Mouse (Mus musculus): Measurements from ENCODE around the gene Polr3e. TPM values are rescaled to one million over a fixed set of nuclear protein-coding genes. Genes with fewer than 3 reads are reported as not detected.

Polr3e gene
- polyA plus RNA-seq, 1 experiment from 2014 or later, result 41.9 TPM

DNA sequence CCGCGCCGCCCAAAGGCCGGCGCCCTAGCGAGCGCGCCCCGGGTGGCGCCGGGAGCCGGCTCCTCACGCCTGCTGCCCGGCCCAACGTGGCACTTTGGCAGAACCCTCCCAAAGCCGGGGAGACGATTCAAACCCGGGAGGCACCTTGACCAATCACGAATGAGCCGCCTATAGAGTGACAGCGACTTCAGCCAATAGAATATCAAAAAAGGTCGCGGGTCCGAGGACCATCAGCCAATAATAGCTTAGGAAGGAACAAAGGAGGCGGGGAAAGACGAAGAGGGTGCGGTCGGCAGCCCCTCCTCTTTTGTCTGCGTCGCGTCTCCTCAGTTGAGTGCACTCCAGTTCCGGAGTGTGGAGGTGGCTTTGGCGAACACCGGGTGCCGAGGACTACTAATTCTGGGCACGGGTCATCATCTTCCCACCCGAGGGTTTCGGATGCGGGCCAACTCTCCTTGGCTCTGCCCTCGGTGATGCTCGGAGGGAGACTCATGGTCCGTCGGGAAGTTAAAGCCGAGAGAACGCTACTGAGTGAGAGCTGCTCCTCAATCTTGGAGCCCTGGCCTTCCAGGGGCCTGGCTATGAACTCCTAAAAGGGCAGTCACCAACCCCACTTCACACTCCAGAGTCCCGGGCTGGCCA is 64.8 kb downstream of the Polr3e start, which contains the start of the genes Cdr2 and Mfsd13b:
Cdr2 (minus strand) TSS at position 113 of the 642 bp plus-strand sequence.
Mfsd13b (plus strand) TSS at position 310 of the 642 bp plus-strand sequence.
- Histone ChIP-seq H3K36me3 (no peaks in the 10 kb centered on the region), H3K4me3 (peak within 1 kb of the TSS; percentile 96), H3K4me1 (peaks cover 28% of the 10 kb centered on the region), H3K4me2 (replicated peaks) (peak within 1 kb of the TSS; percentile 87), H3K27ac (peak within 1 kb of the TSS; percentile 70), H3K27me3 (no peaks in the 10 kb centered on the region), H3K9ac (peak within 1 kb of the TSS; percentile 88), H3K9me3 (no peaks in the 10 kb centered on the region)
- peak; percentile 97 for ATAC-seq (ENCODE audit: low FRiP score, low read depth)
- under 1% methylated on average over 46 of the region's 46 CpGs for WGBS

DNA sequence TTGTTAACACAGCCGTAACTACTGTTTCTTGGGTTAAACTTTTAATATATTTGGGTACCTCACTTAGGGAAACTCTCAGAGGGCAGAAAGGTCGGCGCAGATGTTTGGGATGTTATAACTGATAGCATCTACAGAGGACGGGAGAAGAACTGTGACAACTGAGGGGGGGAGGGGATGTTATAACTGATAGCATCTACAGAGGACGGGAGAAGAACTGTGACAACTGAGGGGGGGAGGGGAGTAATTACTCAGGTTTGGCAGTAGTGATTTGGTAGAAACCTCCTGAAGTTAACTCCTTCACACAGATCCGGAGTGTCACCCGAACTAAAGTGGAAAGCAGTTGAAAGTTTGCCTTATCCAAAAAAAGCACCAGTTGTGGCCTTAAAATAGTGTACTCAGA is 65.4 kb downstream of the Polr3e start:
- Histone ChIP-seq H3K4me2 (replicated peaks) (peak overlapping the region; percentile 87), H3K27ac (peak overlapping the region; percentile 70), H3K9me3 (no peaks in the 10 kb centered on the region), H3K4me1 (peaks cover 25% of the 10 kb centered on the region), H3K9ac (peak overlapping the region; percentile 84), H3K27me3 (no peaks in the 10 kb centered on the region), H3K4me3 (peak overlapping the region; percentile 96), H3K36me3 (no peaks in the 10 kb centered on the region)
- 10% methylated on average over 7 of the region's 7 CpGs for WGBS
- ATAC-seq (ENCODE audit: low FRiP score, low read depth), result no peak

DNA sequence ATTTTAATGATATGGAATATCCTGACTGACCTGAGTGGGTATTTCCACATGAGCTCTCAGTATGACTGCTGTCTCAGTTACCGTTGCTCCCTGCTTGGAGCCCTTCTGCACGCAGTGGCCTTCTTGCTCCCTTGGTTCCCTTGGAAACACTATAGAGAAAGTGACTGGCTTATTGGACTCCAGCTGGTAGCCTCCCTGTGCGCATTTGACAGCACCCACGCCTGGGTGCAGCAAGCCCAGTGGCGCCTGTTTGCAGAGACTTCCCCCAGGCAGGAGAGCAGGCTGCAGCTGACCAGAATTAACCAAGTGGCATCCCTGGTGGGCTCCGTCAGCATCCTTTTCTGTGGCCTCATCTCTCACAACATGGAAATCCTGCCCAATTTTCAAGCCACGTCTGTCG is 73.6 kb downstream of the Polr3e start:
- Histone ChIP-seq H3K27ac (no peak overlapping the region), H3K4me1 (no peaks in the 10 kb centered on the region), H3K4me3 (no peak overlapping the region), H3K36me3 (no peaks in the 10 kb centered on the region), H3K9me3 (0 out of 2 replicates have a peak, but pooled peaks cover 5% of the 10 kb centered on the region), H3K4me2 (replicated peaks) (no peak overlapping the region), H3K27me3 (no peaks in the 10 kb centered on the region), H3K9ac (no peak overlapping the region)
- no peak for ATAC-seq (ENCODE audit: low FRiP score, low read depth)
- 79% methylated on average over 8 of the region's 8 CpGs for WGBS

Other genes starting within 250 kb of the Polr3e start
- gene Pdzd9, start 247.4 kb upstream of the Polr3e start, polyA plus RNA-seq (2015; fragmentation: Nextera tagmentation; extraction: Ambion mirVana), result 0.29 and 0.59 TPM in 2 replicates
- gene Mosmo, start 240.1 kb upstream of the Polr3e start, polyA plus RNA-seq (2015; fragmentation: Nextera tagmentation; extraction: Ambion mirVana), result 16.1 and 16.4 TPM in 2 replicates
- gene Vwa3a, start 178.4 kb upstream of the Polr3e start, polyA plus RNA-seq (2015; fragmentation: Nextera tagmentation; extraction: Ambion mirVana), result 0.10 and 0.20 TPM in 2 replicates
- not detected in 2 replicates for gene Gm5737, start 105.4 kb upstream of the Polr3e start, polyA plus RNA-seq (2015; fragmentation: Nextera tagmentation; extraction: Ambion mirVana)
- gene Eef2k, start 74.9 kb upstream of the Polr3e start, polyA plus RNA-seq (2015; fragmentation: Nextera tagmentation; extraction: Ambion mirVana), result 33.3 and 36.3 TPM in 2 replicates
- gene Cdr2, start 64.6 kb downstream of the Polr3e start, polyA plus RNA-seq (2015; fragmentation: Nextera tagmentation; extraction: Ambion mirVana), result 13.3 and 13.9 TPM in 2 replicates
- 0.25 TPM in 1 of 2 replicates, not detected in the other for gene Mfsd13b, start 64.8 kb downstream of the Polr3e start, polyA plus RNA-seq (2015; fragmentation: Nextera tagmentation; extraction: Ambion mirVana)
- gene Mettl9, start 116.7 kb downstream of the Polr3e start, polyA plus RNA-seq (2015; fragmentation: Nextera tagmentation; extraction: Ambion mirVana), result 243 and 247 TPM in 2 replicates
- gene Igsf6, start 156.8 kb downstream of the Polr3e start, polyA plus RNA-seq (2015; fragmentation: Nextera tagmentation; extraction: Ambion mirVana), result 1.3 and 1.7 TPM in 2 replicates
- 0.13 and 0.18 TPM in 2 replicates for gene Otoa, start 163.9 kb downstream of the Polr3e start, polyA plus RNA-seq (2015; fragmentation: Nextera tagmentation; extraction: Ambion mirVana)

Measured in limb, embryonic 13.5 days (tissue).